Mouse (Mus musculus) liver, embryonic 11.5 days (tissue): ENCODE measurements around the gene Lamtor2. TPM values are rescaled to one million over a fixed set of nuclear protein-coding genes. Genes with fewer than 3 reads are reported as not detected.

Source experiments
- ATAC-seq: fragments of 200-750 bp; cut with Nextera tagmentation; replicated peaks from 2 replicates; pipeline ENCODE4 v1.8.0; 2017; ENCODE audit warnings: moderate number of reproducible peaks, mild to moderate bottlenecking, moderate TSS enrichment, moderate library complexity; ENCODE audit not compliant: low FRiP score
- DNase-seq: peaks from one replicate; pipeline ENCODE4 v3.0.0-alpha.2; 2017; ENCODE audit warnings: low spot score
- H3K27ac ChIP-seq: fragments of 300-500 bp; sonication (generic); 2 replicates; pipeline ENCODE4 v1.5.1; 2014; ENCODE audit warnings: mild to moderate bottlenecking, low read depth, low read length, control low read depth
- H3K27me3 ChIP-seq: fragments of 300-500 bp; sonication (generic); replicated peaks from 2 replicates; pipeline ENCODE4 v1.6.1; 2014; ENCODE audit warnings: low read length, mixed read lengths; ENCODE audit not compliant: control insufficient read depth, insufficient read depth
- H3K36me3 ChIP-seq: fragments of 300-500 bp; sonication (generic); 2 replicates; pipeline ENCODE4 v1.6.1; 2014; ENCODE audit warnings: mild to moderate bottlenecking, low read length, moderate library complexity, mixed read lengths; ENCODE audit not compliant: control insufficient read depth, insufficient read depth
- H3K4me1 ChIP-seq: fragments of 300-500 bp; sonication (generic); replicated peaks from 2 replicates; pipeline ENCODE4 v1.6.1; 2014; ENCODE audit warnings: low read length, mixed read lengths; ENCODE audit not compliant: control insufficient read depth, insufficient read depth
- H3K4me2 ChIP-seq: fragments of 300-500 bp; sonication (generic); 2 replicates; pipeline ENCODE4 v1.6.1; 2014; ENCODE audit warnings: mild to moderate bottlenecking, control low read depth, moderate library complexity
- H3K4me3 ChIP-seq: fragments of 300-500 bp; sonication (generic); 2 replicates; pipeline ENCODE4 v1.5.1; 2014; ENCODE audit warnings: low read depth, low read length, control low read depth
- H3K9ac ChIP-seq: fragments of 300-500 bp; sonication (generic); 2 replicates; pipeline ENCODE4 v1.6.1; 2014; ENCODE audit warnings: low read depth, low read length, control low read depth
- H3K9me3 ChIP-seq: fragments of 300-500 bp; sonication (generic); 2 replicates; pipeline ENCODE4 v1.6.1; 2016; ENCODE audit warnings: low read length, inconsistent platforms, mixed read lengths; ENCODE audit not compliant: control insufficient read depth
- WGBS: fragments of 180-500 bp; shearing (Covaris S2); extraction: QIAGEN DNeasy Blood & Tissue Kit; methylation state at CpG from one replicate; pipeline ENCODE4 v1.1.7; 2014; 5-methylcytosine and 5-hydroxymethylcytosine counted together
- polyA plus RNA-seq: library from polyadenylated mRNA; unstranded; fragments of >200 nt; fragmentation: Nextera tagmentation; extraction: Ambion mirVana; gene quantifications from 2 replicates; pipeline ENCODE4 v1.2.1, GENCODE M21; 2014

The Lamtor2 gene
- polyA plus RNA-seq, 1 experiment from 2014 or later, result 120 TPM

- H3K27me3 ChIP-seq, result no peaks in the 10 kb centered on the region
- H3K9me3 ChIP-seq, result no peaks in the 10 kb centered on the region
- WGBS, result 86% methylated on average over 11 of the region's 11 CpGs
- H3K36me3 ChIP-seq, result peaks cover 8% of the 10 kb centered on the region; the same call in 1 of the 2 replicates
- ATAC-seq (no peak), DNase-seq (no peak)
- H3K4me2 ChIP-seq, result no peak overlapping the region
- no peak overlapping the region for H3K4me3 ChIP-seq
- H3K9ac ChIP-seq, result no peak overlapping the region
- H3K27ac ChIP-seq, result no peak overlapping the region
- H3K4me1 ChIP-seq, result peaks cover 37% of the 10 kb centered on the region
These were observed 24.2 kb downstream of the Lamtor2 start for GRCm38 (mm10) chr3:88528646-88529045.

GRCm38 (mm10) chr3:88527565-88527964 is 25.3 kb downstream of the Lamtor2 start:
- H3K9me3 ChIP-seq, result no peaks in the 10 kb centered on the region
- 32% methylated on average over 8 of the region's 8 CpGs for WGBS
- H3K27me3 ChIP-seq, result no peaks in the 10 kb centered on the region
- no peak overlapping the region for H3K27ac ChIP-seq
- ATAC-seq, result no peak
- DNase-seq, result no peak
- no peak overlapping the region for H3K9ac ChIP-seq
- H3K4me2 ChIP-seq, result peak overlapping the region; percentile 24; the same call in 1 of the 2 replicates
- H3K36me3 ChIP-seq, result peaks cover 8% of the 10 kb centered on the region; the same call in 1 of the 2 replicates
- H3K4me3 ChIP-seq, result no peak overlapping the region
- H3K4me1 ChIP-seq, result peaks cover 29% of the 10 kb centered on the region

- DNase-seq (peak; percentile 89), ATAC-seq (peak; percentile 80)
- no peaks in the 10 kb centered on the region for H3K27me3 ChIP-seq
- H3K4me2 ChIP-seq, result 0 out of 2 replicates have a peak overlapping the region, but pooled peaks have one; percentile 3
- H3K4me3 ChIP-seq, result no peak overlapping the region
- 35% methylated on average over 17 of the region's 17 CpGs for WGBS
- H3K27ac ChIP-seq, result no peak overlapping the region
- peaks cover 8% of the 10 kb centered on the region; the same call in 1 of the 2 replicates for H3K36me3 ChIP-seq
- peaks cover 28% of the 10 kb centered on the region for H3K4me1 ChIP-seq
- H3K9ac ChIP-seq, result no peak overlapping the region
- H3K9me3 ChIP-seq, result no peaks in the 10 kb centered on the region
These were observed 26.4 kb downstream of the Lamtor2 start for GRCm38 (mm10) chr3:88526157-88527131.

- Histone ChIP-seq H3K4me2 (no peak overlapping the region), H3K4me3 (no peak overlapping the region), H3K9ac (no peak overlapping the region), H3K27ac (no peak overlapping the region), H3K27me3 (no peaks in the 10 kb centered on the region), H3K36me3 (peaks cover 8% of the 10 kb centered on the region; the same call in 1 of the 2 replicates), H3K4me1 (peaks cover 22% of the 10 kb centered on the region), H3K9me3 (no peaks in the 10 kb centered on the region)
- no peak for DNase-seq
- WGBS, result 79% methylated on average over 5 of the region's 5 CpGs
- ATAC-seq, result no peak
These were observed 27.9 kb downstream of the Lamtor2 start for GRCm38 (mm10) chr3:88525021-88525420.

DNA sequence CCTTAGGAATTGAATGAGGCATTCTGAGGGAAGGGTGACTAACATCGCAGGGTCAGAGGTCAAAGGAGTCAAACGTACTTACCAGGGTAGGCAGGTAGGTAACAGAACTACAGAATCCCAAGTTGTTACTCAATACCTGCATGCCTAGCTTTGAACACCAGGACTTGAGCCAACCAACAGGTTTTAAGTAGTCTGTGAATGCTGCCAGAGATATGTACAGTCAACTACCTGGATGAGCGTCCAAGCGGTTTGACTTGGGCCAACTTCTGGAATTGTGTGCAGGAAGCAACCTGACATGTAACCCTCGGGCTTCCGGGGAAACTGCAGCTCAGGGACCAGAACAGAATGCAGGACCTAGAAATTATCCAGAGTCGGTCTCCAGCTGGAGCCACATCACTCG is 29.8 kb downstream of the Lamtor2 start:
- WGBS, result 87% methylated on average over 8 of the region's 8 CpGs
- peaks cover 9% of the 10 kb centered on the region for H3K4me1 ChIP-seq
- DNase-seq (no peak), ATAC-seq (no peak)
- no peak overlapping the region for H3K4me2 ChIP-seq
- H3K4me3 ChIP-seq, result no peak overlapping the region
- H3K9me3 ChIP-seq, result no peaks in the 10 kb centered on the region
- H3K9ac ChIP-seq, result no peak overlapping the region
- no peaks in the 10 kb centered on the region for H3K27me3 ChIP-seq
- H3K36me3 ChIP-seq, result peaks cover 8% of the 10 kb centered on the region; the same call in 1 of the 2 replicates
- H3K27ac ChIP-seq, result no peak overlapping the region

GRCm38 (mm10) chr3:88521803-88522331 is 31.0 kb downstream of the Lamtor2 start:
- WGBS, result 24% methylated on average over 9 of the region's 9 CpGs
- no peaks in the 10 kb centered on the region; the same call in 1 of the 2 replicates for H3K4me1 ChIP-seq
- H3K27ac ChIP-seq, result no peak overlapping the region

GRCm38 (mm10) chr3:88521156-88521555 is 31.7 kb downstream of the Lamtor2 start:
- no peaks in the 10 kb centered on the region for H3K9me3 ChIP-seq
- no peaks in the 10 kb centered on the region; the same call in 1 of the 2 replicates for H3K4me1 ChIP-seq
- H3K27ac ChIP-seq, result no peak overlapping the region
- no peak overlapping the region for H3K4me2 ChIP-seq
- no peak overlapping the region for H3K9ac ChIP-seq
- DNase-seq (no peak), ATAC-seq (no peak)
- WGBS, result 89% methylated on average over 6 of the region's 6 CpGs
- H3K36me3 ChIP-seq, result peaks cover 8% of the 10 kb centered on the region; the same call in 1 of the 2 replicates
- H3K27me3 ChIP-seq, result no peaks in the 10 kb centered on the region
- H3K4me3 ChIP-seq, result no peak overlapping the region

More at GRCm38 (mm10) chr3:88521803-88522331, 31.0 kb downstream of the Lamtor2 start:
- no peaks in the 10 kb centered on the region for H3K27me3 ChIP-seq
- H3K9ac ChIP-seq, result no peak overlapping the region
- ATAC-seq, result peak; percentile 46
- peaks cover 8% of the 10 kb centered on the region; the same call in 1 of the 2 replicates for H3K36me3 ChIP-seq
- no peak for DNase-seq
- H3K9me3 ChIP-seq, result no peaks in the 10 kb centered on the region
- H3K4me2 ChIP-seq, result no peak overlapping the region
- no peak overlapping the region for H3K4me3 ChIP-seq

- WGBS, result 86% methylated on average over 2 of the region's 2 CpGs
- no peaks in the 10 kb centered on the region for H3K27me3 ChIP-seq
- H3K36me3 ChIP-seq, result peaks cover 6% of the 10 kb centered on the region; the same call in 1 of the 2 replicates
- H3K27ac ChIP-seq, result no peak overlapping the region
- no peak overlapping the region for H3K4me2 ChIP-seq
- no peaks in the 10 kb centered on the region for H3K9me3 ChIP-seq
- no peaks in the 10 kb centered on the region for H3K4me1 ChIP-seq
- ATAC-seq (no peak), DNase-seq (no peak)
- no peak overlapping the region for H3K4me3 ChIP-seq
- no peak overlapping the region for H3K9ac ChIP-seq
These were observed 32.8 kb downstream of the Lamtor2 start for GRCm38 (mm10) chr3:88520078-88520477.
